Mouse (Mus musculus) brain, embryonic 14.5 days (tissue): ENCODE measurements at regions not wholly inside any gene's neighbourhood (a gene's known extent, or its start where the extent isn't known, plus 50 kb on each side); places are given as distances from the start of the nearest gene placed in this dataset.

Experiments
- CTCF ChIP-seq: fragments of 200-500 bp; IDR thresholded peaks from 2 replicates; pipeline ENCODE4 v1.5.1; 2012; ENCODE audit warnings: inconsistent platforms, mild to moderate bottlenecking, moderate library complexity, borderline replicate concordance; ENCODE audit not compliant: insufficient read depth, insufficient read length; ENCODE audit errors: extremely low read depth
- POLR2A ChIP-seq: fragments of 200-500 bp; IDR thresholded peaks from 2 replicates; pipeline ENCODE4 v1.6.1; 2012; ENCODE audit warnings: mild to moderate bottlenecking, inconsistent platforms, borderline replicate concordance; ENCODE audit not compliant: poor library complexity, insufficient read depth, insufficient read length, severe bottlenecking; ENCODE audit errors: extremely low read depth

DNA sequence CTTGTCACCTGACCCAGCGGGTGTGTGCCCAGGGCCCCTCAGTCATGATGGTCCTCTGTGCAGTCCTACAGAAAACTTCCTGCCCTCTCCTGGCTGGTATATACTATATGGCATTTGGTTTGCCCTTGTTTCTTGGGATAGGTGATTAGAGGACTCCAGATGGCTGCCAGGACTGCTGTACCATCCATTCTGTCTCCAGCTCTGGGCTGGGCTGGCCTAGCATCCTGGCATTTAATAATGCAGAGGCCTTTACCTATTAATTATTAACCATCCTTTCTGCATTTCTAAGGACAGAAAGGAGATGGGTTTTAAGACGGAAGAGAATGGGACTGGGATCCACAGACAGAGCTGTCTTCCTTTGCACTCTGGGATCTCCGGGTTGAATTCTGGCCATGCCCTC is 288.7 kb upstream of the Myt1l start:
- no peak for TF ChIP-seq CTCF
- no peak for TF ChIP-seq POLR2A
